14 mouse cellular contexts compared by ENCODE assay signal in genomic region chr17:34200772-34201505, GRCm38 (mm10). TPM values are rescaled to one million over a fixed set of nuclear protein-coding genes. Genes with fewer than 3 reads are reported as not detected.
"Had no signal": no experiment of that assay in that cellular context is flagged by ENCODE, and none has a peak within 500 bp of the region (broad histone marks: within the 10 kb centered on the region; RNA-seq: fewer than 3 reads in every experiment).

No protein-coding gene starts in this region.

- ATAC-seq: midbrain, embryonic 13.5 days had no signal

- H3K9ac ChIP-seq: limb, embryonic 13.5 days; liver, embryonic 14.5 days; midbrain, embryonic 13.5 days; neural tube, embryonic 15.5 days had no signal

- H3K27ac ChIP-seq: kidney, postnatal 0 days; layer of hippocampus, adult 2 months; limb, embryonic 13.5 days; liver, embryonic 14.5 days; midbrain, embryonic 13.5 days; neural tube, embryonic 15.5 days had no signal

- H3K36me3 ChIP-seq: limb, embryonic 13.5 days; midbrain, embryonic 13.5 days; neural tube, embryonic 15.5 days had no signal

- H3K9me3 ChIP-seq: limb, embryonic 13.5 days; midbrain, embryonic 13.5 days; neural tube, embryonic 15.5 days had no signal

- H3K4me2 ChIP-seq: limb, embryonic 13.5 days; midbrain, embryonic 13.5 days; neural tube, embryonic 15.5 days had no signal

- H3K4me3 ChIP-seq: layer of hippocampus, adult 2 months; limb, embryonic 13.5 days; midbrain, embryonic 13.5 days; neural tube, embryonic 15.5 days had no signal

- DNase-seq: kidney, adult 11 months; kidney, adult 9 months; kidney, postnatal 36 days; left cerebral cortex, postnatal 4 days; lung, adult 18-20 months; right cerebral cortex, adult 18-20 months; right cerebral cortex, postnatal 25 days had no signal

RNA-seq across cellular contexts. Expression of gene H2-Ob, which starts 37.8 kb away (rescaled TPM):
- total RNA-seq: left cerebral cortex, postnatal 4 days had no signal
- polyA plus RNA-seq: limb, embryonic 13.5 days; midbrain, embryonic 13.5 days; neural tube, embryonic 11.5 days had no signal
